Mouse (Mus musculus) kidney, adult 2 months (tissue): ENCODE data around the gene Celf2.

Experiments
- CTCF ChIP-seq: fragments of 200-500 bp; conservative IDR thresholded peaks from 2 replicates; pipeline ENCODE4 v1.5.1; 2011; ENCODE audit warnings: low read depth, mild to moderate bottlenecking, control low read depth, low read length, moderate library complexity, mixed read lengths; ENCODE audit not compliant: insufficient read depth, insufficient read length
- POLR2A ChIP-seq: fragments of 200-500 bp; IDR thresholded peaks from one replicate; pipeline ENCODE4 v1.6.1; 2011; ENCODE audit warnings: low read depth, low read length, control low read depth

DNA sequence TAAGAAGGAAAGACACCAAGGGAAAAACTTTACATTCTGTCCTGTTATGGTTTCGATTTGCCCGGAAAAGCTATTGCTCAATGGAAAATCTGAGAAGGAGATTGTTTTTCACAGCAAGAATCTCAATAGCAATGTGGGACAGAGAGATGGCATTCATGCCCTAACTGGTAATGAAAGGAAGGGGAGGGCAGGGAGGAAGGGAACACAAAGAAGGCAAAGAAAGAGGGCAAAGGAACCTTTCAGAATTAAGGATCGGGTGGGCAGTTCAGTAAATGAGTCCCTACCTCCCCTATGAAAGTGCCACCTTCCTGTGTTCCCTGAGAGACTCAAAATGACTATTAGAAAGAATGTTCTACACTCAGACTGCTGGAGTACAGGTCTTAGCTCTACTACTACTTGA, 197.6 kb downstream of the Celf2 start:
- TF ChIP-seq POLR2A (no peak), CTCF (no peak)
